Mouse (Mus musculus): ENCODE measurements around the gene Tmem200a.

DNA sequence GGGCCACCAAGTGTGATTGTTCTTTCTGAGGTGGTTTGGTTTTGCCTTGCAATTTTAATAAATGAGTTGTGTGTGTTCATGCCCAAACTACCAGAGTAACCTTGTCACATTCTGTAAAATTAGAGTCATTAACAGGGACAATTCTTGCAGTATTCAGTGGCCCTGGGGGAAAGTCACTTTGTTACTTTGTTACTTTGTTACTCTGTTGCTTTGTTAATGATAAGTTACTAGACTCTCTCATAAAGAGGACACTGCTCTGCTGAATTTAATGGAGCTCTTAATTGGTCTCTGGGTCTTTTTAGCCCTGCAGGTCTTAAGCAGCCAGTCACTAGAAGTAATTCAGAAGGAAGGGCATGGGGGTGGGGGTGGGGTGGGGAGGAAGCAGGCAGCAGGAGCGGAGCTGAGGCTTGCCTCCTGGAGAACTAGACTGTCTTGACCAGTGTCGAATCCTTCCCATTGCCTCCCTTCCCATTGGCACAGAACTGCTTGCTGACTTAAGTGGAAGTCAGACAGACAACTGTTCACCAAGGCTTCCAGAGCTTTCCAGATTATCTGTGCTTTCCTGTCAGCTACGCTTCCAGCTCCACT lies 124.1 kb downstream of the Tmem200a start:
- no peak for TF ChIP-seq POLR2A (IDR thresholded peaks at IDR 0.05; ENCODE audit: extremely low read depth, insufficient read depth, low read length)
- no peak for TF ChIP-seq CTCF (IDR thresholded peaks at IDR 0.05; ENCODE audit: extremely low read depth, insufficient read depth, low read length)
